Mouse (Mus musculus): ENCODE measurements around the gene Sparcl1.

DNA sequence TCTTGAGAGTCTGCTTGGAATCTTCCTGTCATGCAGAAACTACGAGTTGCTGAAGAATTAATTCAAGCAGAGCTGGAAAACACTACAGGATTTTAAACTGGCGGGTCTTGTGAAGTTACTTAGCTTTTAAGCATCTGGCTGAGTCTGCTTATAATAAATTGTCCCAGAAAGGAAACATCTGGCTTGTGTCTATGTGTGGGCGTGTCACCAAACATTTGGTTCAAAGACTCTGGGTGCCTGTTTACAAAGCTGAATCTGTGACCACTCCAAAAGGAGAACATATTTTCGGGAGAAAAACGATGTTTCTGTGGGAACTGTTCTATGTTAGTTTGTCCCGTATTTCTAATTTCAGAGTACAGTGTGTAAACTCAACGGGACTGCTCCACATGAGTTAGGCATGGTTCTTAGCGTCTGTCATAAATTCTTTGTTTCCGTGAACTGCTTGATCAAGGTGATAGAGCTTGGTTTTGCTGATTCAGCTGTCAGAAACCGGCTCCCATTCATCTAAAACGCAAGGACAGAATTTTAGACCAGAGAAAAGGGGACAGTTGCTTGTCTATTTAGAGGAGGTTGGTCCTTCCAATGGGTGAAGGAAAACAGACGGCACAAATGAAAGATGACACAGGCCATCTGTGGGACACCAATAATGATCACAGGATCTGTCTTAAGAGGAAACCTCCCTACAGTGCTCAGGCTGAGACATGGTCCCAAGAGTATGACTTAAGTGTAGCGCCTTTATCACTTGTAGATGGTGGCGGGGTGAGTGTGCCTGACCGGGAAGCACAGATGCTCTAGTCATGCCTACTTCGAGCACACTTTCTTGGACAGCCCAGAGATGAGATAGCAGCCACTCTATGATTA lies 17.2 kb downstream of the Sparcl1 start:
- TF ChIP-seq GATA1 (IDR thresholded peaks at IDR 0.05; ENCODE audit: low read length), result no peak
- TF ChIP-seq TAL1 (IDR thresholded peaks at IDR 0.05; ENCODE audit: low read length), result no peak

All from erythroblast, embryonic 14.5 days (primary cell).